Mouse (Mus musculus): ENCODE measurements at regions not wholly inside any gene's neighbourhood (a gene's known extent, or its start where the extent isn't known, plus 50 kb on each side); places are given as distances from the start of the nearest gene placed in this dataset.

DNA sequence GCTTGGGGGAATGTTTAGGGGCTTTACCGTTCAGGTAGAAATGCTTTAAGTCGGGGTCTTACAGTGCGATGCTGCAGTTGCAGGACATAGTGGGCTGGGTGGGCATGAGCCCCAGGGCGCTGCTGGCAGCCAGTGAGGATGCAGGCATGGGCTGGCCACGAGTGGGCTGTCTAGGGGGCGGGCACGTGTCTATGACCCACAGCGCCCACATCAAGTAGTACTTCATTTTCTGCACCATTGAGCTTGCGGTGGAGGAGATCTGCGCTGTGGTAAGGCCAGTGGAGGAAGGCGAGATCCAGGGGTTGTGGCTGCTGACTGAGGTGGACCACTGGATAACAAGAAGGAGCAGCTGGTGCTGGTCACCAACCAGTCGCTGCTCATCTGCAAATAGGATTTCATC is 52.4 kb upstream of the Olfr291 start:
- no peak for DNase-seq

DNA sequence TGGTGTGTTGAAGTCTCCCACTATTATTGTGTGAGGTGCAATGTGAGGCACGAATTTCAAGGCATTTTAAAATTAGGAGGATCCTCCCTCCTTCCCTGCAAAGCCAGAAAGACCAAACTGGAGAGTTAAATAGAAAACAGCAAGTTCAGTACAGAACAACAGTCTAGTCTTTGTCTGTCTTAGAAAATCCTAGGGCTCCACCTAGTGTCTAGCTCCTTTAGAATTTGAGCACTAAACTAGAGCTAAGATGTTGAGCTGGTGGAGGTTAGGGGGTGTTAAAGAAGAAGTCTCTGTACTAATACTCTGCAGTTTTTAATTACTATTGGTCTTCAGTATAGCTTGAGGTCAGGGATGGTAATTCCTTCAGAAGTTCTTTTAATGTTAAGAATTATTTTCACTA is 58.7 kb upstream of the Olfr291 start:
- peak; percentile 36 to 65 for DNase-seq

DNA sequence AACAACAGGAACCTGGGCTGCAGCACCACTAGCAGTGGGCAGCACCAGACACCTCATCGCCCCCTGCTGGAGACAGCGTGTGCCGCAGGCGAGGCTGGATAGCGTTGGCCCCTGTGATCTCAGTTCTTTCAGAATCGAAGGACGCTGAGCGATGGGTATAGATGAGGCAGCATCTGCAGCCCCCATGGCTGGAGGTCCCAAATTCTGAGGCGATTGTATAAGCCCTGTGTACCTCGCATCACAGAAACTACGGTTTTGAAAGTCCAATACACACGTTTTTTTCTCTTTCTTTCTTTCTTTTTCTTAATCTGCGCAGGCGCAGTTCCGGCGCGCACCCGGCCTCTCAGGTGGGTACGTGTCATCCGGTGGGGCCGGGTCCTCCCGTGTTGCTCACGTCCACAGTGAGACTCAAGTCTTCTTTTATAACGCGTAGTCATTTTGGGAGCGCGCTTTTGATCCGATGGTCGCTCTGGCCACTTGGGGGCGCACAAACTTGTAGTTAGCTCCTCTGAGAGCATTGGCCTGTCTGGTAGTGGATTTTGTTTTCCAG is 74.0 kb upstream of the Olfr291 start:
- peak; percentile 96 to 97 for DNase-seq

GRCm38 (mm10) chr7:84777696-84778095 is 75.7 kb upstream of the Olfr291 start:
- DNase-seq = no peak

DNA sequence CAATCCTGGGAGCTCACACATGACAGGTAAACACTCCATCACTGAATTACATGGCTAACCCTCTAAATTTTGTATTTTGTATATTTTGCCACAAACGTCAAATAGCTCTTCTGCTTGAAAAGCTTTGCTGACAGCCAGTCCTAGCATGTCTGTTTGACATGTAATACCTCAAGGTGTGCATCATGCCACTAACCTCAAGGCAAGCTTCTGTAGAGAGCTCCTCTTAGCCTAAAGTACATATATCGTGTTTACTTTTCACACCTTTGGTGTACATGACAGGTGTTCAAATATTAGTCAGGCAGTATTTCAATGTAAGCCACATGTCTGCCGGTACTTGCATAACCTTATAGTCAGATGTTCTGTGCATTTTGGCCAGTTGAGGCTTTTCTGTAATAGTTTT is 66.5 kb upstream of the Zfand6 start:
- no peak for DNase-seq

GRCm38 (mm10) chr7:84753361-84753760 is 63.6 kb upstream of the Zfand6 start:
- no peak for DNase-seq

DNA sequence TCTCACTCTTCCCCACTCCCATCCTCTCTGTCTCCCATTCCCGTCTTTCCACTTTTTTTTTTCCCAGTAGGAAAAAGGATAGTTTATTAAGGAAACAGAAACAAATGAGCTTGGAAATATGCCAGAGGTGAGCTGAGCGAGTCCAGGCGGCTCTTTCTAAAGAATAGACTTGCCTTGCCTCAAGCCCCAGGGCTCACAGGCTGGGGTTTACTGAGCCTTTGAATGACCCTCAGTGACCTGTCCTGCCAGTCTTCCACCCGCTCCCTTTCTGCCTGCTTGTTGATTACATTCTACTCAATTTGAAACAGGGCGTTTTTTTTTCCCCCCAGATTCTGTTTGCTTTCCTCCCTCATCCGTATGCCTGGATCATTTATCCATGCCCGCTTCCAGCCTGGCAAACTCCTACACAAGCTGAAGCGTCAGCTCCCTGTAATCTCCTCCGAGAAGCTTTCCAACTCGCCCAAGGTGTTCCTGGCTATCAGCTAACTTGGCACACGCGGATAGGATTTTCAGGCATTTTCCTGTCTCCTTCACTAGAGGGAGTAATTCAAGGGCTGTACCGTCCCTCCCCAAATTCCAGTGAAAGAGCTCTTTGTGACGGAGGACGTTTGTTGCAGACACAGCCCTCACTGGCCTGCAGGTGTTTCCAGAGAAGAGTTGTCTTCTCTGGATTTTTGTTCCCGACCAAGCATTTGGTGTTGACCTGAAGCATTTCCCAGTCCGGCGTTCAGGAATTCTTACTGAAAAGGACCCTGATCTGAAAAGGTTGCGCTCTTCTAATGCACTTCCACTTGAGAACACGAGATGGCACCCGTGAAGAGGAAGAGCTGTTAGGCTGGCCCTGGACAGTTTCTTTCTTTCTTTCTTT is 59.9 kb upstream of the Zfand6 start:
- DNase-seq = peak; percentile 85 to 87

- DNase-seq = no peak
Observed at GRCm38 (mm10) chr7:84747847-84748246, 58.1 kb upstream of the Zfand6 start.

- no peak for DNase-seq
Observed at GRCm38 (mm10) chr7:84744321-84745070, 54.7 kb upstream of the Zfand6 start.

GRCm38 (mm10) chr7:84739965-84740390 is 50.2 kb upstream of the Zfand6 start:
- peak; percentile 27 to 44 for DNase-seq

Measured in cerebellum, postnatal 14 days (tissue).